Mouse (Mus musculus): ENCODE results near the gene Gabrr2.
A peak's percentile ranks its signal among the peaks of the same experiment; 100 is the strongest.

The Gabrr2 gene

GRCm38 (mm10) chr4:33062981-33063380, at the start of gene Gabrr2:
TSS of gene Gabrr2 (plus strand) at chr4:33062999.
- no peak for DNase-seq (ENCODE audit: low spot score)

- DNase-seq (ENCODE audit: low spot score): peak; percentile 95
Observed at GRCm38 (mm10) chr4:33018361-33018999, 44.3 kb upstream of the Gabrr2 start.

GRCm38 (mm10) chr4:33024420-33024819, 38.4 kb upstream of the Gabrr2 start:
- DNase-seq (ENCODE audit: low spot score): no peak

GRCm38 (mm10) chr4:33029104-33029503, 33.7 kb upstream of the Gabrr2 start:
- DNase-seq (ENCODE audit: low spot score): no peak

- DNase-seq (ENCODE audit: low spot score): peak; percentile 25
Observed at GRCm38 (mm10) chr4:33030264-33031194, 32.3 kb upstream of the Gabrr2 start.

- DNase-seq (ENCODE audit: low spot score): peak; percentile 52
Observed at GRCm38 (mm10) chr4:33031195-33031960, 31.4 kb upstream of the Gabrr2 start, which contains the start of gene Ube2j1. TSS of gene Ube2j1 (plus strand) at chr4:33031416.

GRCm38 (mm10) chr4:33032045-33032444, 30.8 kb upstream of the Gabrr2 start:
- DNase-seq (ENCODE audit: low spot score): no peak

- no peak for DNase-seq (ENCODE audit: low spot score)
Observed at GRCm38 (mm10) chr4:33033515-33033914, 29.3 kb upstream of the Gabrr2 start.

- DNase-seq (ENCODE audit: low spot score): no peak
Observed at GRCm38 (mm10) chr4:33039826-33040225, 23.0 kb upstream of the Gabrr2 start.

- DNase-seq (ENCODE audit: low spot score): no peak
Observed at GRCm38 (mm10) chr4:33049601-33050000, 13.2 kb upstream of the Gabrr2 start.

- no peak for DNase-seq (ENCODE audit: low spot score)
Observed at GRCm38 (mm10) chr4:33052055-33052454, 10.7 kb upstream of the Gabrr2 start.

- no peak for DNase-seq (ENCODE audit: low spot score)
Observed at GRCm38 (mm10) chr4:33052650-33053049, 10.1 kb upstream of the Gabrr2 start.

- no peak for DNase-seq (ENCODE audit: low spot score)
Observed at GRCm38 (mm10) chr4:33054426-33054825, 8.4 kb upstream of the Gabrr2 start.

- no peak for DNase-seq (ENCODE audit: low spot score)
Observed at GRCm38 (mm10) chr4:33056317-33056716, 6.5 kb upstream of the Gabrr2 start.

- no peak for DNase-seq (ENCODE audit: low spot score)
Observed at GRCm38 (mm10) chr4:33057890-33058687, 4.7 kb upstream of the Gabrr2 start.

- DNase-seq (ENCODE audit: low spot score): no peak
Observed at GRCm38 (mm10) chr4:33061158-33061557, 1.6 kb upstream of the Gabrr2 start.

- DNase-seq (ENCODE audit: low spot score): no peak
Observed at GRCm38 (mm10) chr4:33064986-33065385, 2.2 kb downstream of the Gabrr2 start.

- no peak for DNase-seq (ENCODE audit: low spot score)
Observed at GRCm38 (mm10) chr4:33066223-33066960, 3.6 kb downstream of the Gabrr2 start.

- no peak for DNase-seq (ENCODE audit: low spot score)
Observed at GRCm38 (mm10) chr4:33067331-33067730, 4.5 kb downstream of the Gabrr2 start.

- no peak for DNase-seq (ENCODE audit: low spot score)
Observed at GRCm38 (mm10) chr4:33067826-33068225, 5.0 kb downstream of the Gabrr2 start.

- DNase-seq (ENCODE audit: low spot score): no peak
Observed at GRCm38 (mm10) chr4:33068894-33069293, 6.1 kb downstream of the Gabrr2 start.

Measured in layer of hippocampus, adult 9-10 months (tissue).